Mouse (Mus musculus): ENCODE data around the gene Egfl7. TPM values are rescaled to one million over a fixed set of nuclear protein-coding genes. Genes with fewer than 3 reads are reported as not detected.

Egfl7 gene
- polyA plus RNA-seq, 1 experiment from 2014 or later: 53.0 TPM

GRCm38 (mm10) chr2:26590282-26590681, 10.5 kb downstream of the Egfl7 start:
- Histone ChIP-seq H3K9me3 (ENCODE audit: low read length) (no peaks in the 10 kb centered on the region), H3K27ac (ENCODE audit: low read depth) (no peak overlapping the region), H3K27me3 (ENCODE audit: insufficient read depth, low read length) (0 out of 2 replicates have a peak, but pooled peaks cover 2% of the 10 kb centered on the region), H3K4me2 (ENCODE audit: low read depth, low read length) (no peak overlapping the region), H3K36me3 (replicated peaks; ENCODE audit: insufficient read depth, low read length) (peaks cover 18% of the 10 kb centered on the region), H3K4me3 (ENCODE audit: low read depth, low read length) (no peak overlapping the region), H3K4me1 (ENCODE audit: insufficient read depth) (peaks cover 15% of the 10 kb centered on the region), H3K9ac (replicated peaks) (no peak overlapping the region)
- DNase-seq (peak; percentile 17), ATAC-seq (no peak)
- TF ChIP-seq CTCF (IDR thresholded peaks at IDR 0.05; ENCODE audit: low read depth) (no peak), EP300 (IDR thresholded peaks at IDR 0.05; ENCODE audit: low read depth) (no peak)
- WGBS (ENCODE audit: insufficient replicate concordance): 93% methylated on average over 7 of the region's 7 CpGs

GRCm38 (mm10) chr2:26590962-26591361, 11.1 kb downstream of the Egfl7 start:
- H3K4me2 ChIP-seq (ENCODE audit: low read depth, low read length): no peak overlapping the region
- DNase-seq (no peak), ATAC-seq (no peak)
- TF ChIP-seq EP300 (IDR thresholded peaks at IDR 0.05; ENCODE audit: low read depth) (no peak), CTCF (IDR thresholded peaks at IDR 0.05; ENCODE audit: low read depth) (no peak)
- 82% methylated on average over 7 of the region's 7 CpGs for WGBS (ENCODE audit: insufficient replicate concordance)
- H3K27me3 ChIP-seq (ENCODE audit: insufficient read depth, low read length): no peaks in the 10 kb centered on the region
- H3K4me3 ChIP-seq (ENCODE audit: low read depth, low read length): no peak overlapping the region
- no peaks in the 10 kb centered on the region for H3K9me3 ChIP-seq (ENCODE audit: low read length)
- no peak overlapping the region for H3K27ac ChIP-seq (ENCODE audit: low read depth)
- H3K9ac ChIP-seq (replicated peaks): no peak overlapping the region
- H3K36me3 ChIP-seq (replicated peaks; ENCODE audit: insufficient read depth, low read length): peaks cover 22% of the 10 kb centered on the region
- H3K4me1 ChIP-seq (ENCODE audit: insufficient read depth): peaks cover 22% of the 10 kb centered on the region

- Histone ChIP-seq H3K4me2 (ENCODE audit: low read depth, low read length) (no peak overlapping the region), H3K4me1 (ENCODE audit: insufficient read depth) (peaks cover 22% of the 10 kb centered on the region), H3K27ac (ENCODE audit: low read depth) (no peak overlapping the region), H3K4me3 (ENCODE audit: low read depth, low read length) (no peak overlapping the region), H3K27me3 (ENCODE audit: insufficient read depth, low read length) (no peaks in the 10 kb centered on the region), H3K9ac (replicated peaks) (no peak overlapping the region), H3K9me3 (ENCODE audit: low read length) (no peaks in the 10 kb centered on the region), H3K36me3 (replicated peaks; ENCODE audit: insufficient read depth, low read length) (peaks cover 26% of the 10 kb centered on the region)
- WGBS (ENCODE audit: insufficient replicate concordance): 78% methylated on average over 12 of the region's 12 CpGs
- ATAC-seq (no peak), DNase-seq (no peak)
- TF ChIP-seq CTCF (IDR thresholded peaks at IDR 0.05; ENCODE audit: low read depth) (no peak), EP300 (IDR thresholded peaks at IDR 0.05; ENCODE audit: low read depth) (no peak)
Measured at GRCm38 (mm10) chr2:26591416-26591815, 11.6 kb downstream of the Egfl7 start.

GRCm38 (mm10) chr2:26593211-26594021, 13.6 kb downstream of the Egfl7 start:
- DNase-seq (no peak), ATAC-seq (0 out of 2 replicates have a peak, but pooled peaks have one; percentile 1)
- H3K4me2 ChIP-seq (ENCODE audit: low read depth, low read length): no peak overlapping the region
- H3K4me3 ChIP-seq (ENCODE audit: low read depth, low read length): no peak overlapping the region
- H3K36me3 ChIP-seq (replicated peaks; ENCODE audit: insufficient read depth, low read length): peaks cover 34% of the 10 kb centered on the region
- no peak overlapping the region for H3K27ac ChIP-seq (ENCODE audit: low read depth)
- 58% methylated on average over 9 of the region's 9 CpGs for WGBS (ENCODE audit: insufficient replicate concordance)
- no peak for TF ChIP-seq CTCF (IDR thresholded peaks at IDR 0.05; ENCODE audit: low read depth)
- TF ChIP-seq EP300 (IDR thresholded peaks at IDR 0.05; ENCODE audit: low read depth): no peak
- peaks cover 32% of the 10 kb centered on the region for H3K4me1 ChIP-seq (ENCODE audit: insufficient read depth)
- H3K9ac ChIP-seq (replicated peaks): no peak overlapping the region
- H3K27me3 ChIP-seq (ENCODE audit: insufficient read depth, low read length): no peaks in the 10 kb centered on the region
- no peaks in the 10 kb centered on the region for H3K9me3 ChIP-seq (ENCODE audit: low read length)

GRCm38 (mm10) chr2:26594022-26594346, 14.2 kb downstream of the Egfl7 start:
- no peaks in the 10 kb centered on the region for H3K27me3 ChIP-seq (ENCODE audit: insufficient read depth, low read length)
- H3K27ac ChIP-seq (ENCODE audit: low read depth): no peak overlapping the region
- peak; percentile 67 for DNase-seq
- H3K36me3 ChIP-seq (replicated peaks; ENCODE audit: insufficient read depth, low read length): peaks cover 34% of the 10 kb centered on the region
- no peak overlapping the region for H3K4me3 ChIP-seq (ENCODE audit: low read depth, low read length)
- ATAC-seq: peak; percentile 22
- H3K9ac ChIP-seq (replicated peaks): no peak overlapping the region
- peaks cover 37% of the 10 kb centered on the region for H3K4me1 ChIP-seq (ENCODE audit: insufficient read depth)
- no peaks in the 10 kb centered on the region for H3K9me3 ChIP-seq (ENCODE audit: low read length)
- TF ChIP-seq CTCF (IDR thresholded peaks at IDR 0.05; ENCODE audit: low read depth): peak; percentile 70
- no peak for TF ChIP-seq EP300 (IDR thresholded peaks at IDR 0.05; ENCODE audit: low read depth)
- WGBS (ENCODE audit: insufficient replicate concordance): 47% methylated on average over 9 of the region's 9 CpGs
- no peak overlapping the region for H3K4me2 ChIP-seq (ENCODE audit: low read depth, low read length)

GRCm38 (mm10) chr2:26594461-26594933, 14.7 kb downstream of the Egfl7 start:
- Histone ChIP-seq H3K4me1 (ENCODE audit: insufficient read depth) (peaks cover 39% of the 10 kb centered on the region), H3K36me3 (replicated peaks; ENCODE audit: insufficient read depth, low read length) (peaks cover 34% of the 10 kb centered on the region), H3K27ac (ENCODE audit: low read depth) (peak overlapping the region; percentile 76; the same call in 1 of the 2 replicates), H3K9ac (replicated peaks) (no peak overlapping the region), H3K9me3 (ENCODE audit: low read length) (no peaks in the 10 kb centered on the region), H3K4me3 (ENCODE audit: low read depth, low read length) (no peak overlapping the region), H3K27me3 (ENCODE audit: insufficient read depth, low read length) (no peaks in the 10 kb centered on the region), H3K4me2 (ENCODE audit: low read depth, low read length) (no peak overlapping the region)
- TF ChIP-seq CTCF (IDR thresholded peaks at IDR 0.05; ENCODE audit: low read depth): no peak
- no peak for TF ChIP-seq EP300 (IDR thresholded peaks at IDR 0.05; ENCODE audit: low read depth)
- DNase-seq (no peak), ATAC-seq (no peak)
- WGBS (ENCODE audit: insufficient replicate concordance): 66% methylated on average over 7 of the region's 7 CpGs
